Mouse (Mus musculus): ENCODE results near the gene Defb45.

DNA sequence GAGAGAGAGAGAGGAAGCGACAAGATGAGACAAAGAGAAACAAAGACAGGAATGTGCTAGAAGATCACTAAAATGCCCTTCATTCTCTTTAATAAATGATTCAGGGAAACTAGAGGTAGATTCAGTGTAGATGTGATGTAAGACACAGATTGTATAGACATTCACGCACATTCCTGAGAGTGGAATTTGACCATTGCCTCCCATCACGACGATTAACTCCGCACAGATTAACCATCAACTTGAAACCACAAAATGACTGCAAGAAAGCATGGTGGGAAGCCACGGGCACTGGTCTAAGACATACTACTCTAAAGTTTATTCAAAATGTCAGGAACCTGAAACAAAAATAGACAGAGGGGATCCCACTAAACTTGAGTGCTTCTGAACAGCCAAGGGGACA, 28.9 kb downstream of the Defb45 start:
- TF ChIP-seq CTCF (IDR thresholded peaks at IDR 0.05; ENCODE audit: borderline replicate concordance, control insufficient read depth, extremely low read depth, insufficient read depth, low read length, poor library complexity), result no peak
- no peak for TF ChIP-seq POLR2A (IDR thresholded peaks at IDR 0.05; ENCODE audit: control insufficient read depth, extremely low read depth, insufficient read depth, low read length, poor library complexity)

All from thymus, adult 2 months (tissue).